Mouse (Mus musculus): ENCODE results near the gene Hnrnpll.

Hnrnpll gene

DNA sequence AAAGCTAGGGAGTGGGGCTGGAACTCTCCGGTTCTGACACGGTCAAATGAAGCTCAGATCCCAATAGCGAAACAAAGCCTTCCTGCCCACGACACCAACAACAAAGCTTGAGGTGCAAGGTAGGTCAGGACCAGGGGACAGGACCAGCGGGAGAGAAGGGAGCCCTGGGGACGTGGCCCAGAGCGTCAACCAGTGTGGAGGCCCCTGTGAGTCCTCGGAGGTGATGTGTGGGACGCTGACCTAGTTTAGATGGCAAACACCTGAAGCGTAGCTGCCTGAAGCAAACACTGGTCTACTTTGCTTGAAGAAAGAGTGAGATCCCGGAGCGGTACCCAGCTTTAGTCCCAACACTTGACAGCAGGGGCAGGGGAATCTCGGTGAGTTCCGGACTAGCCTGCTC lies 62.5 kb downstream of the Hnrnpll start:
- DNase-seq (ENCODE audit: low spot score), result no peak

DNA sequence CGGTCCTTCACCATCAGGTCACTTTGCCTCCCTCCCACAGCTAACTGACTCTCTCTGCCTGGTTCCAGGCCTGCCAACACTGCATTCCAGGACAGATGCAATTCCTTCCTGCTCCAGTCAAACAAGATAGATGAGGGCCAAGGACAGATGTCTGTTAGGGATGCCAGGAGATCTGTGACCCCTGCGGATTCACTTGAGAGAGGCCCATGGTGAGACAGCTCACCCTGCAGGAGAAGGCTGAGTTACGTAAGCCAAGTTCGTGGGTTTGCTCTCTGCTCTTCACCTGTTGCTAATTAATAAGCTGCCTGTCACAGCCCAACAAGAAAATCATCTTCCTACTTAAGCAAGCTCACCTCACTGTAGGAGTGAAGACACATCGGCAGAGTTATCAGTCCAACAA lies 63.1 kb downstream of the Hnrnpll start:
- no peak for DNase-seq (ENCODE audit: low spot score)

DNA sequence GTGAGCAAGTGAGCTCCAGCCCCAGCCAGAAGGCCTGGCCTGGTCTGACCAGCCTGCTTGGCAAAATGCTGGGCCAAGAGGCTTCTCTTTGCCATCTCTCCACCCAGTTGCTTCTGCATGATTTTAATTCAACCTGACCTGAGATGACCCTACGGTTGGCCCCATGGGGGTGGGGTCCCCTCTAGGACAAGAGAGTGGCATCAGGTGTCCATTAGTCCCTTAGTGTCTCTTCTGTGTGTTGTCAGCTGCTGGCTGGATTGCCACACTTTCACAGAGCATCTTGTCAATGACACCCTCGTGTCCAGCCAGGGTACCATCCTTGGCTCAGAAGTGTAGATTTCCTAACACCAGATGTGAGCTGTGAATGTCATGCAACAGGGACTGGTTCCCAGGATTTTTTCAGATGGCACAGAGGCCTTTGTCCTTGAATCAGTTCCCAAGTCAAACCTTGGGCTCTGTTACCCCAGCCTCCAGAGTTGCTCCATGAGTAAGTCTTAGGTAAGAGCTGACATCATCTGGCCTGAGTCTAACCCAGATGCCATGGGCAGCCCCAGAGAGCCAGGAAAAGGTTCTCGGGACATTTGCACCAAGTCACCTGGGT lies 66.9 kb downstream of the Hnrnpll start:
- DNase-seq (ENCODE audit: low spot score), result peak; percentile 24

DNA sequence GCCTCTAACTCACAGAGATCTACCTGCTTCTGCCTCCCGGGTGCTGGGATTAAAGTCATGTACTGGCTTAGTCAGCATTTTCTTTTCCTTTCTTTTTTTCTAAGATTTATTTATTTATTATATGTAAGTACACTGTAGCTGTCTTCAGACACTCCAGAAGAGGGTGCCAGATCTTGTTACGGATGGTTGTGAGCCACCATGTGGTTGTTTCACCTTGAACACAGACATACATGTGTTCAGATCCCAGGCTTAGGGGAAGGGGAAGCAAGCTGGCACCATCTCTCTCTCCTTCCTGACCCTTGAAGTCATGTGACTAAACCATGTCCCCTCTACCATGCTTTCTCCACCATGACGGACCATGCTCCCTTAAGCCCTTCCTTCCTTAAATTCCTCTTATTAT lies 70.0 kb downstream of the Hnrnpll start:
- DNase-seq (ENCODE audit: low spot score), result no peak

DNA sequence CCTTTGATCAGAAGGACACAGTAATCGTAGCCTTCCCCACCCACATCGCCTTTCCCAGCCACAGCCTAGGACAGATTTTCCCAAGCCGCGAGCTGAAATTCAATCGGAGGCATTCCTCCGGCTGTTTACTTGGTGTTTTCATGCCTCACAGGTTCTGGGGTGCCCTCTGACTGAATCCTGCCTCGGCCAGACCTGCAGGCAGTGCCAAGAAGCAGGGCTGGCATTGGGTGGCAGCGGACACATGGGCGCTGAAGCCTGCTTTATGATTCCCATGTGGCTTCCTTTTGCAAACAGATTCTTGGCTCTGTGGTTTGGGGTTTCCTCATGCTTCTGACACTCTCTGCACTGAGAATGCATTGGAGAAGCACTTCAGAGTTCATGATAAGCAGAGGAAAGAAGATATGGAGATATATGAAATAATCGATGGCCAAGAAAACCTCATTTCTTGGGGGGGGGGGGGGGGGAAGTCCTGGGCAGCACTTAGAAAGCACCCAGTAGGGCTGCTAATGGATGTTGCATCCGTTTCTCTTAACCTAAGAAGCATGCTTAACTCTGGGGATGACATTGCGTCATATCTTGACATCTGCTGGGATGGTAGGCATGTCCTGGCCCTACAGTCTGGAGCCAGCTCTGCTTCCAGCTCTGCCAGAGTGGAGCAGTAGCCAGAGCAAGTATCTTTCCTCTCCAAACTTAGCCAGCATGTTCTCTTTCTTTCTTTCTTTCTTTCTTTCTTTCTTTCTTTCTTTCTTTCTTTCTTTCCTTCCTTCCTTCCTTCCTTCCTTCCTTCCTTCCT lies 70.8 kb downstream of the Hnrnpll start:
- DNase-seq (ENCODE audit: low spot score), result peak; percentile 12

DNA sequence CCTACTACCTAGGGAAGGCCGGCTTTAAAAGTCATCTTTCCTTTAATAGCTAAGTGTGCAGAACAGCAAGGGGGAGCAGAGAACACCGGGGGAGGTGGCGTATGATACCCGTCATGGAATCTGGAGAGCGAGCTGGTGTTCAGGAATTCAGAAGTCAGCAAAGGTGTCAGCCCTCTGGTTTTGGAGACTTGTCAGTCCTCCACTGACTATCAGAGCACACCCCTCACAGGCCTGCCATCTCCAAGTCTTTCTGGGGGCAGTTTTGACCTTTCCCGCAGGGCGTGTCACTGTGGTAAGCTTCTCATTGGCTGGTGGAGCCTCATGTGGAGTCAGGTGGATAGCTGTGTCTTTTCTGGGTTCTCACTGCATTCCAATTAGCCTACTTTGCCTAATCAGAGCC lies 72.0 kb downstream of the Hnrnpll start:
- DNase-seq (ENCODE audit: low spot score), result no peak

DNA sequence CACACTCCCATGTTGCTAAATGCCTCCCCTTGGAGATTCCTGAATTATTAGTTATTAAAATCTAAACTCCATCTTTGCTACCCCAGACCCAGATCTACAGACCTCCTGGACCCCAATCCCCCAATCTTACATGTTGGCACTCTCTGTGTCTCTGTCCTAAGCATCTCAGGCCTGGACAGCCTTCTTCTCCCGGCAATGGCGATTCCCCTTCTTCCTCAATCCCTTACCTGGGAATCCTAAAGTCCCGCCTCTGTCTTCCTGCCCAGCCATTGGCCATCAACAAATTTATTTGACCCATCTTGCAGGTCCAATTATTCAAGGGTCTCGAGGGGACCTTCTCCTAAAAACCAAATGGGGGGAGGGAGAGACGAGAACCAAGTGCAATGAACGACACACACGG lies 77.7 kb downstream of the Hnrnpll start:
- DNase-seq (ENCODE audit: low spot score), result no peak

DNA sequence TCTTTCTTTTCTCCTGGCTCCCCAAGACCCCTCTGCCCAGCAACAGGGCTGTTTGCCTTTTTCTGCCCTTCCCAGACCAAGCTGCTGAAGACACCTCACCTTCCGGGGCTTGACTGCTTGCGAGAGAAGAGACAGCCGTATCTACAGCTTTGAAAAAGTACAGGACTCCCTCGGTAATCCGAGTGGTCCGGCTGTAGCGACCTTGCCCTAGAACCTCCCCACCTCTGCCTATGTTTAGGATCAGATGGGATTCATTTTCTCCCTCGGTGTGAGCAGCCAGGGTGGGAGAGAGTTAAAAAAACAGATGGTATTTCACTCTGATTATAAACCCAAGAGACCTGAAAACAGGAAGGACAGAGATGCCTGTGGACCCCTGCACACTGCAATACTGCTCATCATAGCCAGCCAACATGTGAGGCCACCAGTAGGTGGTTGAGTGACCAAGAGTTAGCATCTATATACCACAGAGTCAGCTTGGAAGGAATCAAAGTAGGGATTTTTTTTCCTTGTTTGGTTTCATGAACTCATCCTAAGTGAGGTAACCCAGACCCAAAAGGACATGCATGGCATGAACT lies 79.1 kb downstream of the Hnrnpll start:
- DNase-seq (ENCODE audit: low spot score), result no peak

DNA sequence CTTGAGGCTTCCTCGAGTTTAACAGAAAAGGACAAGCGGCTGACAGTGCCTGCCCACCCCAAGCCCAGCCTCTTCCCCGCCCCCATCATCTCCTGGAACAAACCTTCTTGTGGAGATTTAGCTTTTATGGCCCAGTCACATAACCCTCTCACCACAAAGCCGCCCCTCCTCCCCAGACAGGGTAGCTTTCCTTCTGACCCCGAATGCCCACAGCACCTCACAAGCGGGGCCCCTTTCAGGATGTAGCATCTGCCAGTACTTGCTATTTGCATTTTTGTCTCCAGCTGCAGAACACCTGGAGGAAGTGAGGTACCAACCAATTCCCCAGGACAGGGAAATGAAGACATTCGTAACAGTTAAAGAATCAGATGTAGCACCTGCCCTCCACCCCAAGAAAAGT lies 79.6 kb downstream of the Hnrnpll start:
- DNase-seq (ENCODE audit: low spot score), result no peak

DNA sequence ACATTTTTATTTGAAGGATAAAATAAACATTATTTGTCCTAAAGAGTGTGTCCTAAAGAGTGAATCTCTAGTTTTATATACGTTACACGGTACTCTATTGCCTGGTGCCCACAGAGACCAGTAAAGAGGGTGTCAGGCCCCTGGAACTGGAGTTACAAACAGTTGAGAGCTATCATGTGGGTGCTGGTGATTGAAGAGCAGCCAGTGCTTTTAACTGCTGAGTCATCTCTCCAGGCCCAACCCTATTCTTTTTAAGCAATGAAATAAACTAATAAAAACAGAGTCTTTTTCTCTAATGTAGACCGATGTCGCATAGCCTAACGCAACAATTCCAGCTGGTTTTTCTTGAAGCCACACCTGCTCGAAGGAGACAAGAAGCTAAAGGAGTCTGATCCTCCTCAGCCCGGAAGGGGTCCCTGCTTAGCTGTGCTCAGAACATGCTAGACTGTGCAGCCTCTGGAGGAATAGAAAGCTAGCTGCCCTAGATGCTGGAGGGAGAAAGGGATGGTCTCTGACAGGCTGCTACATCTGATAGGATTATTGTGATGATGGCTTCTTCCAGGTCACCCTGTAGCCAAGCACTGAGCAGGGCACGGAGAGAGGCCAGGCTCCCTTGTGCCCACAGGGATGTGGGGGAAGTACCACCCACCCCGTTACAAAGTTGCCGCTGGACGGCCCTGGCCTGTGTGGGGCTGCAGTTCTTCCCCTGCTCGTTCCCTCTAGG lies 80.2 kb downstream of the Hnrnpll start:
- no peak for DNase-seq (ENCODE audit: low spot score)

DNA sequence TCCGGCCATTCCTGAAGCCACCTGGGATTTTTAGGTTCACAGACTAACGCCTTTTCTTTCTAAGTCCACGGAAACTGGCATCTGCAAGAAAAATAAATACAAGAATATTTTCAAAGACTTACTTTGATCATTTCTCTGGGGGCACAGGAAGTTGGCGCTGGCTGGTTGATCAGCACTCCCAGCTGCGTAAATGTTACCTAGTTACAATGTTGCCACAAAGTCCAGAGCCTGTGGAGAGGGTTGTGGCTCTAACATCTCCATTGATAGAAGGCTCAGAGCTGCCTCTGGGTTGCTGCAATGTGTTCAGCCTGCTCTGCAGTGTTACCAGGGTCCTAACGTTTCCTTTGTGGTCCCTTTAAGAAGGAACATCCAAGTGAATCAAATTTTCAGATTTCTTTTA lies 80.8 kb downstream of the Hnrnpll start:
- DNase-seq (ENCODE audit: low spot score), result no peak

DNA sequence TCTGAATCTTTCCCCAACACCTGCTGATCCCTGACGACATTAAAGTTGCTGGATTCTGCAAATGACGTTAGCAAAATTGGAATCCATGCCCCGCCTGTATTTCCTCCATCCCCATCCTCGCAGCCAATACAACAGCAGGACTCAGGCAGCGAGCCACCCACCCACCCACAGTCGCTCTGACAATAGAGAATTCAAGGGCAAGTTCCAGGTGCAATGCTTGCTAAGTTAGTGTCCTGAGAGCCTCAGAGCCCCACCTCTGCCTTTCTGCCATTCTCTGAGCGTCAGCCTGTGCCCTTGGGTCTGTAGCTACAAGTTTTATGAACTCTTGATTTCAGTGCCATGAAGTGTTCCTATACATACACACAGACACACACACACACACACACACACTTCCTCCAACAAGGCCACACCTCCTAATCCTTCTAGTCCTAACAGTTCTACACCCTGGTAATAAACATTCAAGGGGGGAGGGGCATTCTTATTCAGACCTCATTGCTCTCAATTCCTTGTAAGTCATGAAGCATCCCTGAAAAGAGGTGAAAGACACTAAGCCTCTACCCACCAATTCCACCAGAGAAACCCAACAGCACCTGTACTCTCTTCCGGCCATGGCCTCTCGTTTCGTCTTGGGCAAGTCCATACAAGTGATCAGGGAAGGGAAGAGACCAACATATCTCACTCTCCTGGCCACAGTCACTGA lies 81.6 kb downstream of the Hnrnpll start:
- DNase-seq (ENCODE audit: low spot score), result no peak
